8 mouse cellular contexts compared by ENCODE assay signal in the genomic region with DNA sequence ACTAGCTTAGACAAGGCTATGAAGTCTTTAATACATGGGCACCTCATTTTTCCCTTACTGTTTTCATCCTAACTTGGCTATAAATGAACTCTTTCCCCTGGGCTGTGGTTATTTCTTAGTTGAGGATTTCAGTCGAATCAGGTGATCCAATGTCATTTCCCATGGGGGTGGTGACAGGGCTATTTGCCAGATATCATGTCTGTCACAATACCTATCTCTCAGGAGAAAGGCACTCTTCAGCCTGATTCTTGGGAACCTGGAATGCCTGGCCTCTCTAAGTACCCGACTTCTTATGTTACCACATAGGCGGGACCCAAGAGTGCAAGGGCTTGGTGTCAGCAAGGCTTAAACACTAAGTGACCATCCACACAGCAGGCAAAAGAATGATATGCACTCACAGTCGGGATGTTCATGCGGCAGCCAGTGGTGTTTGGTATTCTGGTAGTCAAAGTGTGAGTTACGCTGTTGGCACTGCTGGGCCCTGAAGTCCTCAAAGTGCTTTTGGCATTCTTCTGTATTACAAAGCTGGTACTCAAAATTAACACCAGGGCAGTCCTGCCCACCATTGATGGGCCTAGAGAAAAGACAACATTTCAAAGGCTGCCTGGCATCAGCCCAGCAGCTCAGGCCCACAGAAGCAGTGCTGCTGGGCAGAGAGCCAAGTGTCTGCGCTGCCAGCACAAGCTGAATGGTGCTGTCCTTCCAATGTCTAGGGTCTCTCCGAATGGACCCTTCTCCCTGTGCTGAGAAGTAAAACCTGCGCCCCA.
DNase-seq lines count a peak whose midpoint lies in the region; ATAC-seq lines count a peak whose summit lies in the region.

No protein-coding gene starts in this region.

- no peak overlapping the region for H3K9ac ChIP-seq in midbrain, embryonic 12.5 days (replicated peaks)
- H3K9ac ChIP-seq in midbrain, embryonic 11.5 days (ENCODE audit: low read length), result no peak overlapping the region
- no peak overlapping the region for H3K9ac ChIP-seq in hindbrain, embryonic 14.5 days

- H3K27me3 ChIP-seq in midbrain, embryonic 12.5 days, result no peaks in the 10 kb centered on the region
- H3K27me3 ChIP-seq in midbrain, embryonic 11.5 days (ENCODE audit: control insufficient read depth, insufficient read depth, low read length), result no peaks in the 10 kb centered on the region
- no peaks in the 10 kb centered on the region for H3K27me3 ChIP-seq in hindbrain, embryonic 14.5 days (ENCODE audit: control insufficient read depth, insufficient read depth, low read length)

- H3K4me3 ChIP-seq in midbrain, embryonic 12.5 days, result no peak overlapping the region
- no peak overlapping the region for H3K4me3 ChIP-seq in midbrain, embryonic 11.5 days (ENCODE audit: low read depth, low read length)
- H3K4me3 ChIP-seq in hindbrain, embryonic 14.5 days (replicated peaks; ENCODE audit: low read length), result no peak overlapping the region

- no peak overlapping the region for H3K4me2 ChIP-seq in midbrain, embryonic 12.5 days (replicated peaks)
- H3K4me2 ChIP-seq in midbrain, embryonic 11.5 days, result no peak overlapping the region
- H3K4me2 ChIP-seq in hindbrain, embryonic 14.5 days (replicated peaks), result no peak overlapping the region

- no peaks in the 10 kb centered on the region for H3K36me3 ChIP-seq in midbrain, embryonic 12.5 days
- no peaks in the 10 kb centered on the region for H3K36me3 ChIP-seq in midbrain, embryonic 11.5 days (ENCODE audit: control insufficient read depth, insufficient read depth, low read length)
- H3K36me3 ChIP-seq in hindbrain, embryonic 14.5 days (replicated peaks; ENCODE audit: control insufficient read depth, insufficient read depth), result no peaks in the 10 kb centered on the region

- H3K27ac ChIP-seq in midbrain, embryonic 12.5 days (replicated peaks), result no peak overlapping the region; the same call in none of the 2 replicates
- H3K27ac ChIP-seq in midbrain, embryonic 11.5 days (ENCODE audit: low read depth, low read length), result no peak overlapping the region
- H3K27ac ChIP-seq in hindbrain, embryonic 14.5 days, result peak overlapping the region; percentile 49; the same call in 1 of the 2 replicates

- no peaks in the 10 kb centered on the region for H3K9me3 ChIP-seq in midbrain, embryonic 12.5 days
- H3K9me3 ChIP-seq in midbrain, embryonic 11.5 days (ENCODE audit: control insufficient read depth, low read length), result no peaks in the 10 kb centered on the region
- no peaks in the 10 kb centered on the region for H3K9me3 ChIP-seq in hindbrain, embryonic 14.5 days (ENCODE audit: control insufficient read depth, low read length)

- no peak for DNase-seq in midbrain, embryonic 11.5 days (ENCODE audit: low spot score, missing footprints)
- peak; percentile 55 to 64 for DNase-seq in cerebellum, postnatal 36 days
- DNase-seq in hindbrain, embryonic 14.5 days (ENCODE audit: low spot score), result peak; percentile 86
- peak; percentile 86 to 87 for DNase-seq in left cerebral cortex, postnatal 10 days (ENCODE audit: extremely low spot score in 1 of 2, low spot score in 2 of 2)
- DNase-seq in right cerebral cortex, adult 2 months (ENCODE audit: low spot score in 2 of 2), result peak; percentile 51 to 69
- no peak for DNase-seq in gastrocnemius, postnatal 25 days
- no peak for DNase-seq in gastrocnemius, postnatal 36 days

- intact Hi-C loops in left cerebral cortex, postnatal 10 days (cut with DNase I), result no loop called here
- intact Hi-C loops in gastrocnemius, postnatal 36 days (cut with DNase I), result no loop called here

- 78% methylated on average over 9 of the region's 9 CpGs for WGBS in midbrain, embryonic 12.5 days
- 90% methylated on average over 9 of the region's 9 CpGs for WGBS in midbrain, embryonic 11.5 days
- WGBS in hindbrain, embryonic 14.5 days, result 46% methylated on average over 9 of the region's 9 CpGs

- H3K4me1 ChIP-seq in midbrain, embryonic 12.5 days, result peaks cover 5% of the 10 kb centered on the region; the same call in 1 of the 2 replicates
- H3K4me1 ChIP-seq in midbrain, embryonic 11.5 days (ENCODE audit: control insufficient read depth, insufficient read depth, low read length), result no peaks in the 10 kb centered on the region
- H3K4me1 ChIP-seq in hindbrain, embryonic 14.5 days (replicated peaks; ENCODE audit: control insufficient read depth, insufficient read depth, low read length), result 0 out of 2 replicates have a peak, but pooled peaks cover 3% of the 10 kb centered on the region

- peak; percentile 84 for ATAC-seq in midbrain, embryonic 12.5 days (ENCODE audit: low FRiP score, low read depth)
- ATAC-seq in midbrain, embryonic 11.5 days (ENCODE audit: low FRiP score), result no peak
- ATAC-seq in hindbrain, embryonic 14.5 days (ENCODE audit: low FRiP score), result peak; percentile 93

Comparison
In these comparisons a context has a peak if more than half of its experiments do, and no peak if none do; other contexts are left out.
1. DNase-seq: peak in cerebellum, postnatal 36 days (2 of 2), hindbrain, embryonic 14.5 days (single experiment), left cerebral cortex, postnatal 10 days (2 of 2) and right cerebral cortex, adult 2 months (2 of 2); none in midbrain, embryonic 11.5 days (single experiment), gastrocnemius, postnatal 25 days (single experiment) and gastrocnemius, postnatal 36 days (0 of 2).